Mouse (Mus musculus) hindbrain, embryonic 13.5 days (tissue): ENCODE data around the gene Vim. TPM values are rescaled to one million over a fixed set of nuclear protein-coding genes. Genes with fewer than 3 reads are reported as not detected.
"Not testable (repeated sequence)": the region's sequence is repeated elsewhere in the genome, so short reads cannot be mapped to it uniquely, and the experiment has no call there.

ENCODE experiments used
- ATAC-seq: fragments of 200-750 bp; cut with Nextera tagmentation; 2 replicates; pipeline ENCODE4 v1.8.0; 2017; ENCODE audit warnings: moderate TSS enrichment; ENCODE audit not compliant: low FRiP score
- H3K27ac ChIP-seq: fragments of 300-500 bp; sonication (generic); 2 replicates; pipeline ENCODE4 v1.5.1; 2015; ENCODE audit warnings: inconsistent platforms, mild to moderate bottlenecking, moderate library complexity
- H3K27me3 ChIP-seq: fragments of 300-500 bp; sonication (generic); 2 replicates; pipeline ENCODE4 v1.6.1; 2015; ENCODE audit warnings: mild to moderate bottlenecking, inconsistent platforms
- H3K36me3 ChIP-seq: fragments of 300-500 bp; sonication (generic); 2 replicates; pipeline ENCODE4 v1.6.1; 2015; ENCODE audit warnings: mild to moderate bottlenecking, inconsistent platforms
- H3K4me1 ChIP-seq: fragments of 300-500 bp; sonication (generic); replicated peaks from 2 replicates; pipeline ENCODE4 v1.6.1; 2015; ENCODE audit warnings: inconsistent platforms
- H3K4me2 ChIP-seq: fragments of 300-500 bp; sonication (generic); 2 replicates; pipeline ENCODE4 v1.6.1; 2015; ENCODE audit warnings: inconsistent platforms, mild to moderate bottlenecking, moderate library complexity
- H3K4me3 ChIP-seq: fragments of 300-500 bp; sonication (generic); 2 replicates; pipeline ENCODE4 v1.5.1; 2015; ENCODE audit warnings: mild to moderate bottlenecking, inconsistent platforms
- H3K9ac ChIP-seq: fragments of 300-500 bp; sonication (generic); 2 replicates; pipeline ENCODE4 v1.6.1; 2015; ENCODE audit warnings: mild to moderate bottlenecking, inconsistent platforms
- H3K9me3 ChIP-seq: fragments of 300-500 bp; sonication (generic); 2 replicates; pipeline ENCODE4 v1.6.1; 2016; ENCODE audit warnings: inconsistent platforms
- WGBS: fragments of 180-500 bp; shearing (Covaris S2); methylation state at CpG from one replicate; pipeline ENCODE4 v1.1.7; 2015; 5-methylcytosine and 5-hydroxymethylcytosine counted together
- polyA plus RNA-seq: library from polyadenylated mRNA; unstranded; fragments of >200 nt; fragmentation: Nextera tagmentation; extraction: Ambion mirVana; gene quantifications from 2 replicates; pipeline ENCODE4 v1.2.1, GENCODE M21; 2015

The Vim gene
- polyA plus RNA-seq, 1 experiment from 2014 or later, result 758 TPM

DNA sequence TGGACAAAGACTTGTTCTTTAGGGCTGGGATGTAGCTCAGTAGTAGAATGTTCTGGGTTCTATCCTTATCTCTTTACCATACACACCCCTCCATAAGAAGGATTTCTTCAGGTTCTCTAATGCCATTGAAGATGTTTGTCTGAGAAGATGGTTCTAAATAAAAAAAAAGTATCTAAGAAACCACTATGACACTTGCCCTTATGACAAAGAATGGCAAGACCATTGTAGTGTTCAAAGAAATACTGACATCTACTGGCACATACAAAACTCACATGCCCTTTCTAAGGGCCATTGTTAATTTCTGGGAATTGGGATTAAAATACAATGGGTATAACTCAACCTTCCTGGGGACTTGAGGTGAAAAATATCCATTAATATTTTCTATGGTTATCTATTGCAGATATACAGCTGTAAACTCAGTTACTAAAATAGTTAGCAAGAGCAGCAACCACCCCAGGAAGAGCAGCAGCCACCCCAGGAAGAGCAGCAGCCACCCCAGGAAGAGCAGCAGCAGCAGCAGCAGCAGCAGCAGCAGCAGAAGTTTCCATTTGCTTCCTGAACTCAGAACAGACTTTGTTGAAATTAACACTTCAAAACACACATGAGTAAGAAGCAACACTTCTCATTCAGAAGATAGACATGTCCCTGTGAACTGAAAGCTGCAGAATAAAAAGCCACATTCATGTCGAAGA lies 23.4 kb downstream of the Vim start:
- Histone ChIP-seq H3K4me3 (no peak overlapping the region), H3K27ac (no peak overlapping the region), H3K27me3 (no peaks in the 10 kb centered on the region), H3K4me2 (no peak overlapping the region), H3K9me3 (no peaks in the 10 kb centered on the region), H3K36me3 (no peaks in the 10 kb centered on the region), H3K9ac (no peak overlapping the region), H3K4me1 (no peaks in the 10 kb centered on the region)
- no peak for ATAC-seq
- 91% methylated on average over 1 of the region's 1 CpGs for WGBS

DNA sequence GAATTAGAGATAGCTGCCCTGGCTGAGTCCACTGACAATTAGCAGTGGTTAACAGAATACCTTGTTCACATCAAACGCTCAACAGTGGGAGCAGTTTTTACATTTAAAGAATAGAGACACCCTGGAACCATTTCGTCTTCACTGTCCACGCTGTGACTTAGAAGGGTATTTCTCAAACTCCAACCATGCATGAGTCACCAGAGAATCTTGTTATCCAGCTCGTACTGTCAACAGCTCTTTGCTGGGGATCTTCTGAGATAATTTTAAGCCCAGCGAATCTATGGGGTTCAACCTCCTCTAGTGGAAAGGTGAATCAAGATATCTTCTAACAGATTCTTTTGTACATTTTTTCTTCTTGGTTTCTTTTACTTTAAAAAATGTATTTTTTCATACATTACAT lies 24.4 kb downstream of the Vim start:
- H3K36me3 ChIP-seq, result no peaks in the 10 kb centered on the region
- no peak overlapping the region for H3K9ac ChIP-seq
- H3K27ac ChIP-seq, result no peak overlapping the region
- H3K4me2 ChIP-seq, result no peak overlapping the region
- H3K4me3 ChIP-seq, result no peak overlapping the region
- H3K4me1 ChIP-seq, result no peaks in the 10 kb centered on the region
- WGBS, result 80% methylated on average over 5 of the region's 5 CpGs
- H3K27me3 ChIP-seq, result no peaks in the 10 kb centered on the region
- no peaks in the 10 kb centered on the region for H3K9me3 ChIP-seq
- ATAC-seq, result no peak

DNA sequence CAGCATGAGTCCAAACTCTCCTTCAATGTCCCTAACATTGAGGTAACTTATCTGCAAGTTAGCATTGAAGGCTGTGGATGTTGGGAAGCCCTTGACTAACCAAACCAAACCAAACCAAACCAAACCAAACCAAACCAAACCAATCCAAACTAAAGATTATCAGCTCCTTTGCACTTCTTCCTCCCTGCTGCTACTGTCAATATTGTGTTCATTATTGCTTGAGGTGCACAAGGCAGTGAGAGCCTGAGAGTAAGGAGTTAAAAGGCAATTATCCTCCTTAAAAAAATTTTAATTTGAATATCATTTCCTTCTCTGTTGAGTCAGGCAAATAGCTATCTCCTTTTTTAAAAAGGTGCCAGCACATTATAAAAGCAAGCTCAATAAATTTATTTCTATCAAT lies 29.4 kb downstream of the Vim start:
- Histone ChIP-seq H3K4me2 (no peak overlapping the region), H3K9ac (no peak overlapping the region), H3K27ac (no peak overlapping the region), H3K36me3 (no peaks in the 10 kb centered on the region), H3K4me1 (no peaks in the 10 kb centered on the region), H3K9me3 (no peaks in the 10 kb centered on the region), H3K4me3 (no peak overlapping the region), H3K27me3 (no peaks in the 10 kb centered on the region)
- no peak for ATAC-seq

DNA sequence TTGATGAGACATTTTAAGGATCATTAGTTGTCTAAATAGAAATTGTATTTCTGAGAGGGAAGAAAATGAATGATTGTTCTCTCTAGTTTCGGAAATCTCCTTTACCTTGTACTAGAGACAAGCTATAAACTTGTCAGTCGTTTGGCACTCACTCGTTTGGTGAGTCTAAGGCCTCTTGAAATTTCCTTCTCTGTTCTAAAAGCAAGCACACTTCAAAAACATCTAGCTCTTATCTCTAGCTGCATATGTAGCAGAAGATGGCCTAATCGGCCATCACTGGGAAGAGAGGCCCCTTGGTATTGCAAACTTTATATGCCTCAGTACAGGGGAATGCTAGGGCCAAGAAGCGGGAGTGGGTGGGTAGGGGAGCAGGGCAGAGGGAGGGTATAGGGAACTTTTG lies 29.9 kb downstream of the Vim start:
- H3K9ac ChIP-seq, H3K4me2 ChIP-seq, H3K27me3 ChIP-seq, ATAC-seq, H3K27ac ChIP-seq, H3K4me3 ChIP-seq, H3K9me3 ChIP-seq, H3K36me3 ChIP-seq, H3K4me1 ChIP-seq: not testable (repeated sequence)
- WGBS, result 80% methylated on average over 5 of the region's 5 CpGs

DNA sequence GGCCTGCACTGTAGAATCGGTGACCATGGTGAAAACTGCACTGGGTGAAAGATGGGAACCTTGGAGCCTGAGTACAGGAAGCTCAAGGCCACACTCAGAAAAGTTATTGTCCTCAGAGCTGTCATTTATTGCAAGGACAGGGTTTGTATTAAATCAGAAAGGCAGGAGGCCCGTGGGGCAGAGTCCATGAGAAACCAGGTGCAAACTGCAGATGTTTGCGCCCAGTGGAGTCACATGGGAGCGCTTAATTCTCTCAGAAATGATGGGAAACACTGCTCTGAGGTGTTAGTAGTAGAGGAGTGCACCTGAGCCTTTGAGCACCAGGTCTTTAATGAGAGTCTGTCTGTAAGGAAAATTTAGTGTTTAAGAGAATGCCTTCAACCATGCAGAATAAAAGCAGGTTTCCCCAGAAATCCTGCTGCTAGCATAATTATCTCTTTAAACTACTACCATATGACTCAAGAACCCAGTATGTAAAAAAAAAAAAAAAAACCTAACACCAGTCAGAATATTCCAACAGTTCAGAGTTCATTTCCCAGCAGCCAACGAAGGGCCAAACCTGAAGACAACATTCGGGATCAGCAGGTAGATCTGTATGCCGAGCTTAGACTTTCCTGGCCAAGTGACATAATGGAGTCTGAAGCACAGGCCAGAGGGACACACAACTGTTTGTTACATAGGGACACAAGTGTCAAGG lies 56.6 kb downstream of the Vim start:
- Histone ChIP-seq H3K27ac (no peak overlapping the region), H3K9me3 (no peaks in the 10 kb centered on the region)

More for the DNA sequence above, 56.6 kb downstream of the Vim start:
- Histone ChIP-seq H3K27me3 (no peaks in the 10 kb centered on the region), H3K4me3 (no peak overlapping the region), H3K4me2 (no peak overlapping the region), H3K9ac (no peak overlapping the region), H3K36me3 (no peaks in the 10 kb centered on the region), H3K4me1 (peaks cover 4% of the 10 kb centered on the region; the same call in 1 of the 2 replicates)
- WGBS, result 79% methylated on average over 7 of the region's 7 CpGs
- no peak for ATAC-seq

Other genes starting within 250 kb of the Vim start
- 0.19 and 0.22 TPM in 2 replicates for gene Cubn, start 82.1 kb upstream of the Vim start, polyA plus RNA-seq
- gene Trdmt1, start 29.3 kb upstream of the Vim start, polyA plus RNA-seq, result 7.8 and 9.7 TPM in 2 replicates
- 0.90 and 1.5 TPM in 2 replicates for gene St8sia6, start 220.1 kb downstream of the Vim start, polyA plus RNA-seq